Mouse (Mus musculus) left cerebral cortex, postnatal 4 days (tissue): ENCODE results near the gene Sez6. TPM values are rescaled to one million over a fixed set of nuclear protein-coding genes. Genes with fewer than 3 reads are reported as not detected.
A peak's percentile ranks its signal among the peaks of the same experiment; 100 is the strongest.

ENCODE experiments used
- DNase-seq: peaks from one replicate; pipeline ENCODE4 v3.0.0-alpha.2; 2022
- intact Hi-C: fragments of 180-260 bp; cut with DNase I; formaldehyde crosslinking; loops from one replicate; pipeline ENCODE4 v1.15.1; 2025
- total RNA-seq, 2 experiments: library from RNA; stranded (reverse); gene quantifications; 2 replicates each; pipeline ENCODE4 v1.2.3; 2021

The Sez6 gene
- 100 to 1,000 TPM; 246 to 287 TPM for total RNA-seq

- peak; percentile 86 for DNase-seq
- intact Hi-C loops = no loop called here
Measured at GRCm38 (mm10) chr11:77930751-77931540, at the start of gene Sez6. Sez6 (plus strand) TSS chr11:77930800.

GRCm38 (mm10) chr11:77884524-77885245, 45.9 kb upstream of the Sez6 start:
- intact Hi-C loops = no loop called here

GRCm38 (mm10) chr11:77885246-77885575, 45.4 kb upstream of the Sez6 start:
- intact Hi-C loops = no loop called here
- DNase-seq = peak; percentile 39

More at GRCm38 (mm10) chr11:77884524-77885245, 45.9 kb upstream of the Sez6 start:
- DNase-seq = no peak

- intact Hi-C loops = no loop called here
- DNase-seq = peak; percentile 37
Measured at GRCm38 (mm10) chr11:77887373-77887960, 43.1 kb upstream of the Sez6 start.

- intact Hi-C loops = no loop called here
- DNase-seq = no peak
Measured at GRCm38 (mm10) chr11:77888846-77889245, 41.8 kb upstream of the Sez6 start.

GRCm38 (mm10) chr11:77889484-77889883, 41.1 kb upstream of the Sez6 start:
- no peak for DNase-seq
- intact Hi-C loops = no loop called here

- intact Hi-C loops = no loop called here
- no peak for DNase-seq
Measured at GRCm38 (mm10) chr11:77890648-77891258, 39.8 kb upstream of the Sez6 start.

- intact Hi-C loops = no loop called here
Measured at GRCm38 (mm10) chr11:77892883-77893282, 37.7 kb upstream of the Sez6 start.

GRCm38 (mm10) chr11:77893283-77893682, 37.3 kb upstream of the Sez6 start:
- intact Hi-C loops = no loop called here

More at GRCm38 (mm10) chr11:77892883-77893282, 37.7 kb upstream of the Sez6 start:
- DNase-seq = no peak

GRCm38 (mm10) chr11:77893787-77894718, 36.5 kb upstream of the Sez6 start, which contains the start of gene Pipox:
Pipox (minus strand) TSS chr11:77894096.
- DNase-seq = peak; percentile 90
- intact Hi-C loops = no loop called here

More at GRCm38 (mm10) chr11:77893283-77893682, 37.3 kb upstream of the Sez6 start:
- DNase-seq = no peak

GRCm38 (mm10) chr11:77894967-77895366, 35.6 kb upstream of the Sez6 start:
- DNase-seq = no peak

GRCm38 (mm10) chr11:77896011-77896410, 34.6 kb upstream of the Sez6 start:
- intact Hi-C loops = no loop called here
- no peak for DNase-seq

More at GRCm38 (mm10) chr11:77894967-77895366, 35.6 kb upstream of the Sez6 start:
- intact Hi-C loops = no loop called here

- DNase-seq = no peak
- intact Hi-C loops = no loop called here
Measured at GRCm38 (mm10) chr11:77896480-77896819, 34.1 kb upstream of the Sez6 start.

GRCm38 (mm10) chr11:77896820-77897805, 33.5 kb upstream of the Sez6 start:
- intact Hi-C loops = no loop called here
- DNase-seq = no peak

- DNase-seq = no peak
- intact Hi-C loops = no loop called here
Measured at GRCm38 (mm10) chr11:77900187-77900586, 30.4 kb upstream of the Sez6 start.

GRCm38 (mm10) chr11:77900696-77901095, 29.9 kb upstream of the Sez6 start:
- intact Hi-C loops = no loop called here
- no peak for DNase-seq

GRCm38 (mm10) chr11:77901366-77901765, 29.2 kb upstream of the Sez6 start:
- no peak for DNase-seq
- intact Hi-C loops = no loop called here

GRCm38 (mm10) chr11:77901775-77902355, 28.7 kb upstream of the Sez6 start:
- DNase-seq = peak; percentile 55
- intact Hi-C loops = no loop called here
